8 mouse cellular contexts compared by ENCODE assay signal in genomic region chr8:104171050-104171620, GRCm38 (mm10). TPM values are rescaled to one million over a fixed set of nuclear protein-coding genes. Genes with fewer than 3 reads are reported as not detected.
DNase-seq lines count a peak whose midpoint lies in the region.

No protein-coding gene starts in this region.

- H3K4me1 ChIP-seq in heart, embryonic 10.5 days: peaks cover 15% of the 10 kb centered on the region
- peaks cover 18% of the 10 kb centered on the region for H3K4me1 ChIP-seq in hindbrain, embryonic 10.5 days (replicated peaks)
- H3K4me1 ChIP-seq in midbrain, embryonic 10.5 days: peaks cover 21% of the 10 kb centered on the region

- no peaks in the 10 kb centered on the region for H3K36me3 ChIP-seq in heart, embryonic 10.5 days
- H3K36me3 ChIP-seq in hindbrain, embryonic 10.5 days: no peaks in the 10 kb centered on the region
- no peaks in the 10 kb centered on the region for H3K36me3 ChIP-seq in midbrain, embryonic 10.5 days

- H3K4me3 ChIP-seq in heart, embryonic 10.5 days: peak overlapping the region; percentile 69
- H3K4me3 ChIP-seq in hindbrain, embryonic 10.5 days: peak overlapping the region; percentile 79
- H3K4me3 ChIP-seq in midbrain, embryonic 10.5 days: peak overlapping the region; percentile 79

- H3K27ac ChIP-seq in heart, embryonic 10.5 days: peak overlapping the region; percentile 77
- H3K27ac ChIP-seq in hindbrain, embryonic 10.5 days: peak overlapping the region; percentile 85
- peak overlapping the region; percentile 83 for H3K27ac ChIP-seq in midbrain, embryonic 10.5 days (replicated peaks)

- no peak for DNase-seq in heart, embryonic 10.5 days (ENCODE audit: low spot score)
- no peak for DNase-seq in heart, adult 8-10 months (ENCODE audit: low spot score)
- DNase-seq in R1 (ENCODE audit: low read depth, low spot score): peak; percentile 21
- no peak for DNase-seq in hindbrain, embryonic 10.5 days (ENCODE audit: low spot score)
- DNase-seq in midbrain, embryonic 10.5 days (ENCODE audit: low spot score): no peak
- no peak for DNase-seq in left cerebral cortex, adult 8-10 months (ENCODE audit: low spot score in 2 of 2)
- DNase-seq in frontal cortex, adult 2 months (ENCODE audit: extremely low spot score in 1 of 2, low spot score in 1 of 2): no peak
- no peak for DNase-seq in gastrocnemius, postnatal 4 days (ENCODE audit: low spot score in 2 of 2)

- H3K9me3 ChIP-seq in heart, embryonic 10.5 days: no peaks in the 10 kb centered on the region
- no peaks in the 10 kb centered on the region for H3K9me3 ChIP-seq in hindbrain, embryonic 10.5 days
- no peaks in the 10 kb centered on the region for H3K9me3 ChIP-seq in midbrain, embryonic 10.5 days (replicated peaks)

- peaks cover 60% of the 10 kb centered on the region for H3K27me3 ChIP-seq in heart, embryonic 10.5 days (ENCODE audit: insufficient read depth, poor library complexity, severe bottlenecking)
- H3K27me3 ChIP-seq in hindbrain, embryonic 10.5 days (ENCODE audit: insufficient read depth, poor library complexity, severe bottlenecking): peaks cover 59% of the 10 kb centered on the region
- H3K27me3 ChIP-seq in midbrain, embryonic 10.5 days (ENCODE audit: low read depth, poor library complexity, severe bottlenecking): peaks cover 59% of the 10 kb centered on the region

- 4% methylated on average over 32 of the region's 32 CpGs for WGBS in heart, embryonic 10.5 days
- WGBS in hindbrain, embryonic 10.5 days: 5% methylated on average over 32 of the region's 32 CpGs
- 4% methylated on average over 32 of the region's 32 CpGs for WGBS in midbrain, embryonic 10.5 days

RNA-seq across cellular contexts. Expression of gene Bean1, which starts 0.9 kb away (rescaled TPM):
- polyA plus RNA-seq in heart, embryonic 10.5 days (2016; fragmentation: Nextera tagmentation; extraction: Ambion mirVana): 0.07 and 0.23 TPM in 2 replicates
- 1 to 10 TPM in 3 of 4 experiments, under 1 TPM in 1; 0.59 to 2.0 (median 1.3) TPM for total RNA-seq in heart, adult 8-10 months (2022)
- polyA plus RNA-seq in hindbrain, embryonic 10.5 days (2016; fragmentation: Nextera tagmentation; extraction: Ambion mirVana): 0.15 and 0.85 TPM in 2 replicates
- polyA plus RNA-seq in midbrain, embryonic 10.5 days (2016; fragmentation: Nextera tagmentation; extraction: Ambion mirVana): 0.20 and 0.56 TPM in 2 replicates
- total RNA-seq in left cerebral cortex, adult 8-10 months (2022): 10 to 100 TPM in 2 of 4 experiments, 1 to 10 TPM in 2; 8.6 to 11.1 (median 9.9) TPM
- 21.5 and 22.2 TPM in 2 replicates for polyA plus RNA-seq in frontal cortex, adult 2 months (2012; rRNA removed)
- total RNA-seq in gastrocnemius, postnatal 4 days (2021): 1 to 10 TPM; 1.7 to 2.5 TPM

Comparison
In these comparisons a context has a peak if more than half of its experiments do, and no peak if none do; other contexts are left out.
1. RNA of gene Bean1, which starts 0.9 kb away (polyA plus RNA-seq): 21.5 to 22.2 TPM in frontal cortex, adult 2 months; 0.15 to 0.85 TPM in hindbrain, embryonic 10.5 days, 0.07 to 0.23 TPM in heart, embryonic 10.5 days and 0.20 to 0.56 TPM in midbrain, embryonic 10.5 days; every median in the first group is over 10 times any median in the second.
2. Peak in every context shown above with its lines, with median percentiles within 50 percentile points of each other: H3K27ac ChIP-seq and H3K4me3 ChIP-seq.